Mouse (Mus musculus) liver, postnatal 0 days (tissue): ENCODE results near the gene Nbea.

Experiments
- CTCF ChIP-seq: sonication (generic); IDR thresholded peaks from 2 replicates; pipeline ENCODE4 v1.5.1; 2016; ENCODE audit warnings: antibody characterized with exemption, low read depth
- EP300 ChIP-seq: IDR thresholded peaks from 2 replicates; pipeline ENCODE4 v1.6.1; 2016; ENCODE audit warnings: antibody characterized with exemption, low read depth, mild to moderate bottlenecking

- TF ChIP-seq EP300 (no peak), CTCF (no peak)
Measured at GRCm38 (mm10) chr3:55949148-55949547, 234.4 kb downstream of the Nbea start.
